Mouse (Mus musculus): ENCODE measurements at regions not wholly inside any gene's neighbourhood (a gene's known extent, or its start where the extent isn't known, plus 50 kb on each side); places are given as distances from the start of the nearest gene placed in this dataset.

- Histone ChIP-seq H3K27ac (ENCODE audit: low read depth, low read length) (no peak overlapping the region), H3K9ac (ENCODE audit: low read length) (no peak overlapping the region), H3K4me2 (ENCODE audit: low read length) (no peak overlapping the region), H3K4me3 (ENCODE audit: low read depth, low read length) (no peak overlapping the region), H3K9me3 (replicated peaks; ENCODE audit: control insufficient read depth, low read length) (no peaks in the 10 kb centered on the region), H3K27me3 (replicated peaks; ENCODE audit: control insufficient read depth, insufficient read depth, low read length) (no peaks in the 10 kb centered on the region), H3K36me3 (ENCODE audit: control insufficient read depth, insufficient read depth, low read length) (no peaks in the 10 kb centered on the region), H3K4me1 (ENCODE audit: control insufficient read depth, insufficient read depth, low read length) (no peaks in the 10 kb centered on the region)
- no peak for DNase-seq (ENCODE audit: low spot score)
- WGBS = 88% methylated on average over 5 of the region's 5 CpGs
- ATAC-seq = no peak
These were observed 528.9 kb downstream of the Dnah5 start for GRCm38 (mm10) chr15:28732409-28732808.

DNA sequence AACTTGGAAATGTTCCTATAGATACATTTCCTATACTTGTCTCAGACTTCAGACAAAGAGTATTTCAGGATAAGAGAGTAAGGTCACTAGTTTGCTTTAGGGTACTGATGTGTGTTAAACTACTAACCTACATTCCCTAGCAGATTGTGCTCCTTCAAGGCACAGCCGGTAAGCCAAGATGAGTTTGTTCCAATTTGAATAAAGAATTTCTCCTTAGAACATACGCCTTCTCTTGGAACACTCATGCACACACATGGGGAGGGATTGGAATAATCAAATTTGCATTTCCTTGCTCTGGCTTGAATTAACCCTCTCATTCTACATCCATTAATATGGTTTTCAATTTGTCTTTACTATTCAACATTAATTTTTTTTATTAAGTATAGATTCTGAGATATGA, 537.0 kb downstream of the Dnah5 start:
- no peak for ATAC-seq
- Histone ChIP-seq H3K9me3 (replicated peaks; ENCODE audit: control insufficient read depth, low read length) (no peaks in the 10 kb centered on the region), H3K9ac (ENCODE audit: low read length) (no peak overlapping the region), H3K4me1 (ENCODE audit: control insufficient read depth, insufficient read depth, low read length) (no peaks in the 10 kb centered on the region), H3K4me3 (ENCODE audit: low read depth, low read length) (no peak overlapping the region), H3K36me3 (ENCODE audit: control insufficient read depth, insufficient read depth, low read length) (no peaks in the 10 kb centered on the region), H3K27ac (ENCODE audit: low read depth, low read length) (no peak overlapping the region), H3K27me3 (replicated peaks; ENCODE audit: control insufficient read depth, insufficient read depth, low read length) (no peaks in the 10 kb centered on the region), H3K4me2 (ENCODE audit: low read length) (no peak overlapping the region)
- WGBS = 72% methylated on average over 2 of the region's 2 CpGs
- peak; percentile 36 for DNase-seq (ENCODE audit: low spot score)

DNA sequence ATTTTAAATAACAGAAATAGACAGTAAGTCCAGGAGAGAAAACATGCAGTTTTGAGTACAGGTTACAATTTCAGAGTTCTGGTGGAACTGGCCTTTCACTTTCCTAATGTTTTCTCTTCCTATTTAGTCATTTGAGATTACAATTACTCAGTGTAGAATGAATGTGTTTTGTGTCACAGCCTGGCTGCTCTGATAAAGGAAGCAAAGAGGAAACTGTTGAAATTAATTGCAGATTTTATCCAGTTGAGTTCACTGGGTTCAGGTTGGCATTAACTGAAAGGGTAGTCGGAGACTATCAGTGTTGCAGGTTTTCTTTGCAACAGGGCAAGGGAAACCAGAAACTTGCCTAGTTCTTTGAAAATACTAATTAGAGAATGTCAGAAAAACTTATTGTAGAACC, 542.1 kb downstream of the Dnah5 start:
- Histone ChIP-seq H3K27ac (ENCODE audit: low read depth, low read length) (no peak overlapping the region), H3K36me3 (ENCODE audit: control insufficient read depth, insufficient read depth, low read length) (no peaks in the 10 kb centered on the region), H3K9ac (ENCODE audit: low read length) (no peak overlapping the region), H3K4me2 (ENCODE audit: low read length) (no peak overlapping the region), H3K27me3 (replicated peaks; ENCODE audit: control insufficient read depth, insufficient read depth, low read length) (no peaks in the 10 kb centered on the region), H3K4me3 (ENCODE audit: low read depth, low read length) (no peak overlapping the region), H3K4me1 (ENCODE audit: control insufficient read depth, insufficient read depth, low read length) (no peaks in the 10 kb centered on the region), H3K9me3 (replicated peaks; ENCODE audit: control insufficient read depth, low read length) (no peaks in the 10 kb centered on the region)
- 32% methylated on average over 1 of the region's 1 CpGs for WGBS
- ATAC-seq (no peak), DNase-seq (ENCODE audit: low spot score) (no peak)

- no peak for ATAC-seq
These were observed 543.1 kb downstream of the Dnah5 start for GRCm38 (mm10) chr15:28746603-28747002.

GRCm38 (mm10) chr15:28758736-28759135, 555.2 kb downstream of the Dnah5 start:
- H3K27me3 ChIP-seq (replicated peaks; ENCODE audit: control insufficient read depth, insufficient read depth, low read length) = no peaks in the 10 kb centered on the region
- WGBS = 83% methylated on average over 4 of the region's 4 CpGs
- ATAC-seq (no peak), DNase-seq (ENCODE audit: low spot score) (no peak)
- no peak overlapping the region for H3K27ac ChIP-seq (ENCODE audit: low read depth, low read length)
- no peak overlapping the region for H3K9ac ChIP-seq (ENCODE audit: low read length)
- H3K4me1 ChIP-seq (ENCODE audit: control insufficient read depth, insufficient read depth, low read length) = no peaks in the 10 kb centered on the region
- no peak overlapping the region for H3K4me2 ChIP-seq (ENCODE audit: low read length)
- no peaks in the 10 kb centered on the region for H3K9me3 ChIP-seq (replicated peaks; ENCODE audit: control insufficient read depth, low read length)
- H3K36me3 ChIP-seq (ENCODE audit: control insufficient read depth, insufficient read depth, low read length) = no peaks in the 10 kb centered on the region
- no peak overlapping the region for H3K4me3 ChIP-seq (ENCODE audit: low read depth, low read length)

More at GRCm38 (mm10) chr15:28746603-28747002, 543.1 kb downstream of the Dnah5 start:
- H3K4me1 ChIP-seq (ENCODE audit: control insufficient read depth, insufficient read depth, low read length) = no peaks in the 10 kb centered on the region
- no peak overlapping the region for H3K9ac ChIP-seq (ENCODE audit: low read length)
- H3K4me3 ChIP-seq (ENCODE audit: low read depth, low read length) = no peak overlapping the region
- 56% methylated on average over 2 of the region's 2 CpGs for WGBS
- no peaks in the 10 kb centered on the region for H3K27me3 ChIP-seq (replicated peaks; ENCODE audit: control insufficient read depth, insufficient read depth, low read length)
- H3K27ac ChIP-seq (ENCODE audit: low read depth, low read length) = no peak overlapping the region
- no peaks in the 10 kb centered on the region for H3K9me3 ChIP-seq (replicated peaks; ENCODE audit: control insufficient read depth, low read length)
- no peak overlapping the region for H3K4me2 ChIP-seq (ENCODE audit: low read length)
- no peaks in the 10 kb centered on the region for H3K36me3 ChIP-seq (ENCODE audit: control insufficient read depth, insufficient read depth, low read length)
- no peak for DNase-seq (ENCODE audit: low spot score)

Data from forebrain, embryonic 14.5 days (tissue).